Mouse (Mus musculus): Measurements from ENCODE around the gene Cd8a. TPM values are rescaled to one million over a fixed set of nuclear protein-coding genes. Genes with fewer than 3 reads are reported as not detected.

Cd8a gene
- total and polyA plus RNA-seq, 3 experiments, result 0.09 to 0.38 (median 0.17) TPM

GRCm38 (mm10) chr6:71371085-71371605 is 2.1 kb upstream of the Cd8a start:
- no peak for DNase-seq

- no peak for DNase-seq
Measured at GRCm38 (mm10) chr6:71372041-71372720, 1.0 kb upstream of the Cd8a start.

GRCm38 (mm10) chr6:71374311-71374829 is 1.1 kb downstream of the Cd8a start:
- DNase-seq, result no peak

- no peak for DNase-seq
Measured at GRCm38 (mm10) chr6:71374921-71375320, 1.7 kb downstream of the Cd8a start.

- no peak for DNase-seq
Measured at GRCm38 (mm10) chr6:71376711-71377110, 3.5 kb downstream of the Cd8a start.

- no peak for DNase-seq
Measured at GRCm38 (mm10) chr6:71381654-71382053, 8.4 kb downstream of the Cd8a start.

GRCm38 (mm10) chr6:71390496-71390895 is 17.3 kb downstream of the Cd8a start:
- DNase-seq, result no peak

GRCm38 (mm10) chr6:71396016-71396415 is 22.8 kb downstream of the Cd8a start:
- no peak for DNase-seq

GRCm38 (mm10) chr6:71396761-71397160 is 23.5 kb downstream of the Cd8a start:
- DNase-seq, result no peak

GRCm38 (mm10) chr6:71398829-71399609 is 25.8 kb downstream of the Cd8a start:
- no peak for DNase-seq

GRCm38 (mm10) chr6:71414624-71415023 is 41.4 kb downstream of the Cd8a start:
- no peak for DNase-seq

GRCm38 (mm10) chr6:71415446-71415845 is 42.2 kb downstream of the Cd8a start:
- no peak for DNase-seq

GRCm38 (mm10) chr6:71418874-71419273 is 45.6 kb downstream of the Cd8a start:
- peak; percentile 40 for DNase-seq

GRCm38 (mm10) chr6:71420848-71421247 is 47.6 kb downstream of the Cd8a start:
- no peak for DNase-seq

- DNase-seq, result no peak
Measured at GRCm38 (mm10) chr6:71422162-71422561, 48.9 kb downstream of the Cd8a start.

- DNase-seq, result no peak
Measured at GRCm38 (mm10) chr6:71423116-71423515, 49.9 kb downstream of the Cd8a start.

GRCm38 (mm10) chr6:71425681-71426080 is 52.5 kb downstream of the Cd8a start:
- no peak for DNase-seq

- no peak for DNase-seq
Measured at GRCm38 (mm10) chr6:71427996-71428725, 54.9 kb downstream of the Cd8a start.

Data from adrenal gland, adult 2 months (tissue).